Mouse (Mus musculus): ENCODE results near the gene Gas2l1. TPM values are rescaled to one million over a fixed set of nuclear protein-coding genes. Genes with fewer than 3 reads are reported as not detected.

Gene Gas2l1
- polyA plus RNA-seq, 1 experiment from 2014 or later, result 20.2 TPM

GRCm38 (mm10) chr11:5062860-5063505 is 2.1 kb downstream of the Gas2l1 start:
- WGBS, result 60% methylated on average over 13 of the region's 13 CpGs
- Histone ChIP-seq H3K27me3 (peaks cover 68% of the 10 kb centered on the region), H3K27ac (no peak overlapping the region), H3K4me1 (replicated peaks) (peaks cover 52% of the 10 kb centered on the region), H3K9me3 (no peaks in the 10 kb centered on the region), H3K36me3 (peaks cover 12% of the 10 kb centered on the region), H3K9ac (peak overlapping the region; percentile 43; the same call in 1 of the 2 replicates), H3K4me3 (peak overlapping the region; percentile 72; the same call in 1 of the 2 replicates), H3K4me2 (peak overlapping the region; percentile 91)
- no peak for ATAC-seq (ENCODE audit: low FRiP score)

GRCm38 (mm10) chr11:5062326-5062725 is 2.8 kb downstream of the Gas2l1 start:
- Histone ChIP-seq H3K4me1 (replicated peaks) (peaks cover 57% of the 10 kb centered on the region), H3K9ac (peak overlapping the region; percentile 58; the same call in 1 of the 2 replicates), H3K27me3 (peaks cover 75% of the 10 kb centered on the region), H3K27ac (no peak overlapping the region), H3K9me3 (no peaks in the 10 kb centered on the region), H3K4me3 (peak overlapping the region; percentile 72), H3K4me2 (peak overlapping the region; percentile 63), H3K36me3 (peaks cover 7% of the 10 kb centered on the region)
- ATAC-seq (ENCODE audit: low FRiP score), result no peak
- 17% methylated on average over 13 of the region's 13 CpGs for WGBS

- Histone ChIP-seq H3K27me3 (peaks cover 82% of the 10 kb centered on the region), H3K9ac (peak overlapping the region; percentile 58), H3K27ac (no peak overlapping the region), H3K4me1 (replicated peaks) (peaks cover 64% of the 10 kb centered on the region), H3K9me3 (no peaks in the 10 kb centered on the region), H3K36me3 (peaks cover 7% of the 10 kb centered on the region), H3K4me2 (peak overlapping the region; percentile 63), H3K4me3 (peak overlapping the region; percentile 72)
- 1% methylated on average over 62 of the region's 62 CpGs for WGBS
- ATAC-seq (ENCODE audit: low FRiP score), result no peak
Measured at GRCm38 (mm10) chr11:5061413-5062139, 3.6 kb downstream of the Gas2l1 start.

GRCm38 (mm10) chr11:5060756-5061412 is 4.2 kb downstream of the Gas2l1 start:
- no peak for ATAC-seq (ENCODE audit: low FRiP score)
- Histone ChIP-seq H3K4me2 (peak overlapping the region; percentile 63), H3K4me3 (peak overlapping the region; percentile 72), H3K9ac (peak overlapping the region; percentile 58), H3K36me3 (peaks cover 7% of the 10 kb centered on the region), H3K27me3 (peaks cover 89% of the 10 kb centered on the region), H3K27ac (no peak overlapping the region), H3K4me1 (replicated peaks) (peaks cover 70% of the 10 kb centered on the region), H3K9me3 (no peaks in the 10 kb centered on the region)
- WGBS, result 47% methylated on average over 28 of the region's 28 CpGs

- peaks cover 71% of the 10 kb centered on the region for H3K4me1 ChIP-seq (replicated peaks)
- no peak overlapping the region for H3K9ac ChIP-seq
- no peak for ATAC-seq (ENCODE audit: low FRiP score)
- peaks cover 99% of the 10 kb centered on the region for H3K27me3 ChIP-seq
- H3K4me2 ChIP-seq, result no peak overlapping the region
- no peaks in the 10 kb centered on the region for H3K9me3 ChIP-seq
- WGBS, result 10% methylated on average over 27 of the region's 27 CpGs
- H3K4me3 ChIP-seq, result 0 out of 2 replicates have a peak overlapping the region, but pooled peaks have one; percentile 8
- H3K27ac ChIP-seq, result no peak overlapping the region
- H3K36me3 ChIP-seq, result peaks cover 7% of the 10 kb centered on the region
Measured at GRCm38 (mm10) chr11:5059704-5060156, 5.4 kb downstream of the Gas2l1 start.

GRCm38 (mm10) chr11:5059230-5059629 is 5.9 kb downstream of the Gas2l1 start:
- Histone ChIP-seq H3K27ac (no peak overlapping the region), H3K4me1 (replicated peaks) (peaks cover 66% of the 10 kb centered on the region), H3K27me3 (peaks cover 95% of the 10 kb centered on the region), H3K9ac (no peak overlapping the region), H3K4me3 (no peak overlapping the region), H3K9me3 (no peaks in the 10 kb centered on the region), H3K4me2 (no peak overlapping the region), H3K36me3 (peaks cover 7% of the 10 kb centered on the region)
- WGBS, result 29% methylated on average over 14 of the region's 14 CpGs
- no peak for ATAC-seq (ENCODE audit: low FRiP score)

- H3K9me3 ChIP-seq, result no peaks in the 10 kb centered on the region
- H3K9ac ChIP-seq, result no peak overlapping the region
- 32% methylated on average over 9 of the region's 9 CpGs for WGBS
- ATAC-seq (ENCODE audit: low FRiP score), result no peak
- H3K4me2 ChIP-seq, result no peak overlapping the region
- H3K27ac ChIP-seq, result no peak overlapping the region
- peaks cover 90% of the 10 kb centered on the region for H3K27me3 ChIP-seq
- H3K4me1 ChIP-seq (replicated peaks), result peaks cover 62% of the 10 kb centered on the region
- H3K36me3 ChIP-seq, result peaks cover 7% of the 10 kb centered on the region
- no peak overlapping the region for H3K4me3 ChIP-seq
Measured at GRCm38 (mm10) chr11:5058783-5059182, 6.3 kb downstream of the Gas2l1 start.

- H3K27ac ChIP-seq, result no peak within 1 kb of the TSS
- peak within 1 kb of the TSS; percentile 79 for H3K4me2 ChIP-seq
- WGBS, result 2% methylated on average over 75 of the region's 77 CpGs
- peak within 1 kb of the TSS; percentile 74 for H3K9ac ChIP-seq
- no peaks in the 10 kb centered on the region for H3K9me3 ChIP-seq
- H3K4me3 ChIP-seq, result peak within 1 kb of the TSS; percentile 49
- ATAC-seq (ENCODE audit: low FRiP score), result peak; percentile 6; the same call in 1 of the 2 replicates
- peaks cover 7% of the 10 kb centered on the region for H3K36me3 ChIP-seq
- peaks cover 55% of the 10 kb centered on the region for H3K4me1 ChIP-seq (replicated peaks)
- H3K27me3 ChIP-seq, result peaks cover 83% of the 10 kb centered on the region
Measured at GRCm38 (mm10) chr11:5057856-5058641, 7.1 kb downstream of the Gas2l1 start, which contains the start of gene Rasl10a. Rasl10a (plus strand) TSS chr11:5058128.

GRCm38 (mm10) chr11:5057541-5057855 is 7.6 kb downstream of the Gas2l1 start:
- Histone ChIP-seq H3K4me3 (peak overlapping the region; percentile 49), H3K27me3 (peaks cover 77% of the 10 kb centered on the region), H3K9ac (peak overlapping the region; percentile 74), H3K27ac (no peak overlapping the region), H3K9me3 (no peaks in the 10 kb centered on the region), H3K4me2 (peak overlapping the region; percentile 79), H3K4me1 (replicated peaks) (peaks cover 49% of the 10 kb centered on the region), H3K36me3 (peaks cover 7% of the 10 kb centered on the region)
- WGBS, result 11% methylated on average over 8 of the region's 8 CpGs
- ATAC-seq (ENCODE audit: low FRiP score), result no peak

GRCm38 (mm10) chr11:5057064-5057463 is 8.1 kb downstream of the Gas2l1 start:
- peaks cover 7% of the 10 kb centered on the region for H3K36me3 ChIP-seq
- no peak overlapping the region for H3K4me3 ChIP-seq
- peaks cover 73% of the 10 kb centered on the region for H3K27me3 ChIP-seq
- no peaks in the 10 kb centered on the region for H3K9me3 ChIP-seq
- no peak overlapping the region; the same call in 1 of the 2 replicates for H3K4me2 ChIP-seq
- H3K9ac ChIP-seq, result no peak overlapping the region
- ATAC-seq (ENCODE audit: low FRiP score), result no peak
- H3K4me1 ChIP-seq (replicated peaks), result peaks cover 45% of the 10 kb centered on the region
- H3K27ac ChIP-seq, result no peak overlapping the region
- WGBS, result 56% methylated on average over 8 of the region's 8 CpGs

GRCm38 (mm10) chr11:5055945-5056938 is 8.9 kb downstream of the Gas2l1 start:
- H3K27me3 ChIP-seq, result peaks cover 65% of the 10 kb centered on the region
- H3K4me3 ChIP-seq, result no peak overlapping the region
- peaks cover 37% of the 10 kb centered on the region for H3K4me1 ChIP-seq (replicated peaks)
- no peak overlapping the region for H3K27ac ChIP-seq
- ATAC-seq (ENCODE audit: low FRiP score), result no peak
- no peaks in the 10 kb centered on the region for H3K9me3 ChIP-seq
- 31% methylated on average over 23 of the region's 23 CpGs for WGBS
- H3K36me3 ChIP-seq, result peaks cover 7% of the 10 kb centered on the region
- no peak overlapping the region for H3K4me2 ChIP-seq
- H3K9ac ChIP-seq, result no peak overlapping the region
